Mouse (Mus musculus) WW6 (cell line): ENCODE results near the gene Dclre1a.

Experiments
- DNase-seq: peaks from one replicate; pipeline ENCODE4 v3.0.0-alpha.2; 2013; ENCODE audit warnings: low read depth, low spot score

Dclre1a gene

GRCm38 (mm10) chr19:56484630-56485375 is 63.2 kb downstream of the Dclre1a start:
- no peak for DNase-seq
